Mouse (Mus musculus): ENCODE data around the gene Gnpat.

GRCm38 (mm10) chr8:124863163-124863677 is 387 bp downstream of the Gnpat start:
- TF ChIP-seq GATA1 (IDR thresholded peaks at IDR 0.05; ENCODE audit: borderline replicate concordance, low read length) (no peak), FLI1 (IDR thresholded peaks at IDR 0.05; ENCODE audit: low read length) (no peak)

Data from megakaryocyte, embryonic 14.5 days (primary cell).